In genomic region chr5:92729221-92729620, GRCm38 (mm10) we compare ENCODE assay signal across 24 mouse cellular contexts. TPM values are rescaled to one million over a fixed set of nuclear protein-coding genes. Genes with fewer than 3 reads are reported as not detected.
A peak's percentile ranks its signal among the peaks of the same experiment; 100 is the strongest.
DNase-seq lines count a peak whose midpoint lies in the region; ATAC-seq and TF ChIP-seq lines count a peak whose summit lies in the region.
"Had no signal": no experiment of that assay in that cellular context is flagged by ENCODE, and none has a peak within 500 bp of the region (broad histone marks: within the 10 kb centered on the region; RNA-seq: fewer than 3 reads in every experiment).

No protein-coding gene starts in this region.

- H3K4me3 ChIP-seq in forebrain, embryonic 11.5 days (ENCODE audit: low read depth, low read length) = no peak overlapping the region
- H3K4me3 ChIP-seq in forebrain, postnatal 0 days (ENCODE audit: low read depth, low read length) = no peak overlapping the region
- no peak overlapping the region for H3K4me3 ChIP-seq in heart, embryonic 14.5 days (ENCODE audit: control insufficient read depth in 1 of 2, insufficient read depth in 1 of 2, low read depth in 1 of 2, low read length in 2 of 2)
- H3K4me3 ChIP-seq in kidney, embryonic 16.5 days (ENCODE audit: low read length) = no peak overlapping the region
- no peak overlapping the region for H3K4me3 ChIP-seq in small intestine, adult 2 months (ENCODE audit: low read depth, low read length)
- H3K4me3 ChIP-seq in hindbrain, embryonic 10.5 days = no peak overlapping the region
- H3K4me3 ChIP-seq: embryonic facial prominence, embryonic 15.5 days; erythroblast, embryonic 14.5 days; forebrain, embryonic 10.5 days; forebrain, embryonic 15.5 days; heart, embryonic 10.5 days; hindbrain, embryonic 12.5 days had no signal

- WGBS in forebrain, embryonic 11.5 days = 71% methylated on average over 6 of the region's 6 CpGs
- 76% methylated on average over 6 of the region's 6 CpGs for WGBS in forebrain, postnatal 0 days
- WGBS in heart, embryonic 14.5 days = 56% methylated on average over 6 of the region's 6 CpGs
- 23% methylated on average over 6 of the region's 6 CpGs for WGBS in kidney, embryonic 16.5 days
- WGBS in small intestine, adult 2 months = 47% methylated on average over 6 of the region's 6 CpGs
- 64% methylated on average over 6 of the region's 6 CpGs for WGBS in hindbrain, embryonic 10.5 days

- no peak overlapping the region for H3K27ac ChIP-seq in forebrain, embryonic 11.5 days (ENCODE audit: low read depth, low read length)
- H3K27ac ChIP-seq in forebrain, postnatal 0 days (ENCODE audit: low read depth, low read length) = no peak overlapping the region
- H3K27ac ChIP-seq in heart, embryonic 14.5 days (replicated peaks in 1 of 2; ENCODE audit: control insufficient read depth in 1 of 2, insufficient read depth in 1 of 2, low read depth in 2 of 2, low read length in 2 of 2) = no peak overlapping the region
- H3K27ac ChIP-seq in kidney, embryonic 16.5 days (ENCODE audit: low read length) = no peak overlapping the region
- peak overlapping the region; percentile 60 for H3K27ac ChIP-seq in small intestine, adult 2 months (ENCODE audit: insufficient read depth, low read depth, low read length)
- no peak overlapping the region for H3K27ac ChIP-seq in hindbrain, embryonic 10.5 days
- H3K27ac ChIP-seq: embryonic facial prominence, embryonic 15.5 days; forebrain, embryonic 10.5 days; forebrain, embryonic 15.5 days; heart, embryonic 10.5 days; hindbrain, embryonic 12.5 days had no signal

- no peaks in the 10 kb centered on the region for H3K36me3 ChIP-seq in forebrain, embryonic 11.5 days (ENCODE audit: control insufficient read depth, insufficient read depth, low read length)
- no peaks in the 10 kb centered on the region for H3K36me3 ChIP-seq in forebrain, postnatal 0 days (ENCODE audit: insufficient read depth)
- H3K36me3 ChIP-seq in heart, embryonic 14.5 days (ENCODE audit: control insufficient read depth, insufficient read depth, low read length) = no peaks in the 10 kb centered on the region
- H3K36me3 ChIP-seq in kidney, embryonic 16.5 days (ENCODE audit: insufficient read depth, low read length) = no peaks in the 10 kb centered on the region
- H3K36me3 ChIP-seq in small intestine, adult 2 months (ENCODE audit: control insufficient read depth, insufficient read depth, low read length) = no peaks in the 10 kb centered on the region
- peaks cover 4% of the 10 kb centered on the region; the same call in 1 of the 2 replicates for H3K36me3 ChIP-seq in hindbrain, embryonic 10.5 days
- H3K36me3 ChIP-seq: embryonic facial prominence, embryonic 15.5 days; forebrain, embryonic 10.5 days; forebrain, embryonic 15.5 days; G1E; heart, embryonic 10.5 days; hindbrain, embryonic 12.5 days had no signal

- H3K9me3 ChIP-seq in forebrain, embryonic 11.5 days (ENCODE audit: control insufficient read depth, low read length) = no peaks in the 10 kb centered on the region
- no peaks in the 10 kb centered on the region for H3K9me3 ChIP-seq in forebrain, postnatal 0 days (ENCODE audit: low read length)
- no peaks in the 10 kb centered on the region for H3K9me3 ChIP-seq in heart, embryonic 14.5 days (ENCODE audit: control insufficient read depth, low read length)
- H3K9me3 ChIP-seq in kidney, embryonic 16.5 days (ENCODE audit: low read length) = no peaks in the 10 kb centered on the region
- no peaks in the 10 kb centered on the region for H3K9me3 ChIP-seq in hindbrain, embryonic 10.5 days
- H3K9me3 ChIP-seq: embryonic facial prominence, embryonic 15.5 days; forebrain, embryonic 10.5 days; forebrain, embryonic 15.5 days; G1E; heart, embryonic 10.5 days; hindbrain, embryonic 12.5 days had no signal

- H3K4me1 ChIP-seq in forebrain, embryonic 11.5 days (replicated peaks; ENCODE audit: control insufficient read depth, insufficient read depth, low read length) = no peaks in the 10 kb centered on the region
- no peaks in the 10 kb centered on the region for H3K4me1 ChIP-seq in forebrain, postnatal 0 days (ENCODE audit: insufficient read depth)
- H3K4me1 ChIP-seq in heart, embryonic 14.5 days (ENCODE audit: control insufficient read depth in 2 of 2, insufficient read depth in 2 of 2, low read length in 2 of 2) = peaks cover 2 to 5% of the 10 kb centered on the region in 2 experiments; a peak in 3 of 4 replicates
- peaks cover 13% of the 10 kb centered on the region for H3K4me1 ChIP-seq in kidney, embryonic 16.5 days (ENCODE audit: insufficient read depth, low read length)
- peaks cover 10% of the 10 kb centered on the region; the same call in 1 of the 2 replicates for H3K4me1 ChIP-seq in small intestine, adult 2 months (ENCODE audit: control insufficient read depth, insufficient read depth, insufficient read length, low read length)
- H3K4me1 ChIP-seq in hindbrain, embryonic 10.5 days (replicated peaks) = 0 out of 2 replicates have a peak, but pooled peaks cover 8% of the 10 kb centered on the region
- H3K4me1 ChIP-seq: embryonic facial prominence, embryonic 15.5 days; forebrain, embryonic 15.5 days; hindbrain, embryonic 12.5 days had no signal

- no peak for TF ChIP-seq CTCF in forebrain, postnatal 0 days (IDR thresholded peaks at IDR 0.05; ENCODE audit: low read depth)
- no peak for TF ChIP-seq CTCF in small intestine, adult 2 months (IDR thresholded peaks at IDR 0.05; ENCODE audit: extremely low read depth, insufficient read length, insufficient replicate concordance, low read depth, low read length)

- ATAC-seq in forebrain, embryonic 11.5 days (replicated peaks; ENCODE audit: low FRiP score) = no peak
- ATAC-seq in forebrain, postnatal 0 days = no peak
- ATAC-seq in heart, embryonic 14.5 days (ENCODE audit: insufficient number of reproducible peaks, insufficient read depth, low FRiP score, low read depth) = no peak
- peak; percentile 57; the same call in 1 of the 2 replicates for ATAC-seq in kidney, embryonic 16.5 days (ENCODE audit: low FRiP score, low TSS enrichment)
- ATAC-seq: CD4-positive, CD25-positive, alpha-beta regulatory T cell, adult 4 months; forebrain, embryonic 15.5 days; inflammation-experienced regulatory T-cells, adult 6 months had no signal

- TF ChIP-seq POLR2A in small intestine, adult 2 months (IDR thresholded peaks at IDR 0.05; ENCODE audit: low read depth, low read length) = no peak

- DNase-seq in forebrain, embryonic 11.5 days (ENCODE audit: low spot score) = no peak
- DNase-seq in forebrain, postnatal 0 days = no peak
- DNase-seq in heart, adult 18-20 months = no peak
- DNase-seq in kidney, adult 9 months = no peak
- no peak for DNase-seq in hindbrain, embryonic 10.5 days (ENCODE audit: low spot score)
- DNase-seq: adrenal gland, adult 8-10 months; adrenal gland, postnatal 36 days; B cell, adult 2 months; cerebellum, adult 2 months; cerebellum, postnatal 10 days; gastrocnemius, postnatal 10 days; heart, postnatal 10 days had no signal

- H3K9ac ChIP-seq in forebrain, embryonic 11.5 days (ENCODE audit: low read length) = 0 out of 2 replicates have a peak overlapping the region, but pooled peaks have one; percentile 12
- no peak overlapping the region for H3K9ac ChIP-seq in forebrain, postnatal 0 days
- peak overlapping the region; percentile 46; the same call in 1 of the 2 replicates for H3K9ac ChIP-seq in heart, embryonic 14.5 days (ENCODE audit: low read length)
- H3K9ac ChIP-seq in kidney, embryonic 16.5 days (replicated peaks; ENCODE audit: low read length) = no peak overlapping the region
- H3K9ac ChIP-seq: embryonic facial prominence, embryonic 15.5 days; forebrain, embryonic 15.5 days; hindbrain, embryonic 12.5 days had no signal

- H3K27me3 ChIP-seq in forebrain, embryonic 11.5 days (ENCODE audit: control insufficient read depth, insufficient read depth, low read length) = no peaks in the 10 kb centered on the region
- no peaks in the 10 kb centered on the region for H3K27me3 ChIP-seq in forebrain, postnatal 0 days (ENCODE audit: insufficient read depth, low read length)
- no peaks in the 10 kb centered on the region for H3K27me3 ChIP-seq in heart, embryonic 14.5 days (ENCODE audit: control insufficient read depth, insufficient read depth, low read length)
- H3K27me3 ChIP-seq in kidney, embryonic 16.5 days (ENCODE audit: insufficient read depth, low read length) = no peaks in the 10 kb centered on the region
- no peaks in the 10 kb centered on the region for H3K27me3 ChIP-seq in small intestine, adult 2 months (ENCODE audit: control insufficient read depth, insufficient read depth, low read length)
- H3K27me3 ChIP-seq in hindbrain, embryonic 10.5 days (ENCODE audit: insufficient read depth, poor library complexity, severe bottlenecking) = no peaks in the 10 kb centered on the region
- H3K27me3 ChIP-seq: embryonic facial prominence, embryonic 15.5 days; forebrain, embryonic 15.5 days; hindbrain, embryonic 12.5 days had no signal

- no peak overlapping the region for H3K4me2 ChIP-seq in forebrain, embryonic 11.5 days (ENCODE audit: low read depth, low read length, severe bottlenecking)
- no peak overlapping the region for H3K4me2 ChIP-seq in forebrain, postnatal 0 days (ENCODE audit: low read depth)
- no peak overlapping the region for H3K4me2 ChIP-seq in heart, embryonic 14.5 days (ENCODE audit: low read length)
- no peak overlapping the region for H3K4me2 ChIP-seq in kidney, embryonic 16.5 days (replicated peaks; ENCODE audit: low read depth, low read length)
- H3K4me2 ChIP-seq: embryonic facial prominence, embryonic 15.5 days; forebrain, embryonic 15.5 days; hindbrain, embryonic 12.5 days had no signal

RNA-seq across cellular contexts. Expression of gene Shroom3, which starts 46.0 kb away (rescaled TPM):
- polyA plus RNA-seq in forebrain, embryonic 11.5 days (2014; fragmentation: Nextera tagmentation; extraction: Ambion mirVana) = 12.2 and 15.2 TPM in 2 replicates
- 2.6 and 5.8 TPM in 2 replicates for total RNA-seq in forebrain, postnatal 0 days (2014; rRNA removed)
- 0.24 and 0.91 TPM in 2 replicates for polyA plus RNA-seq in forebrain, postnatal 0 days (2015; fragmentation: Nextera tagmentation; extraction: Ambion mirVana)
- 18.5 and 21.1 TPM in 2 replicates for polyA plus RNA-seq in heart, embryonic 14.5 days (2014; fragmentation: Nextera tagmentation; extraction: Ambion mirVana)
- total RNA-seq in heart, adult 18-20 months (2021) = 10 to 100 TPM; 26.3 to 30.0 TPM
- polyA plus RNA-seq in kidney, embryonic 16.5 days (2015; fragmentation: Nextera tagmentation; extraction: Ambion mirVana) = 8.1 and 8.3 TPM in 2 replicates
- polyA plus RNA-seq in small intestine, adult 2 months (2012; rRNA removed) = 71.5 and 111 TPM in 2 replicates
- polyA plus RNA-seq in hindbrain, embryonic 10.5 days (2016; fragmentation: Nextera tagmentation; extraction: Ambion mirVana) = 6.5 and 7.4 TPM in 2 replicates
- polyA plus RNA-seq: CD4-positive, CD25-positive, alpha-beta regulatory T cell, adult 4 months; G1E had no signal

RNA-seq across cellular contexts. Expression of gene Ccdc158, which starts 54.1 kb away (rescaled TPM):
- 1.0 and 1.2 TPM in 2 replicates for polyA plus RNA-seq in forebrain, embryonic 11.5 days (2014; fragmentation: Nextera tagmentation; extraction: Ambion mirVana)
- 0.62 and 1.3 TPM in 2 replicates for total RNA-seq in forebrain, postnatal 0 days (2014; rRNA removed)
- polyA plus RNA-seq in forebrain, postnatal 0 days (2015; fragmentation: Nextera tagmentation; extraction: Ambion mirVana) = 0.29 and 0.39 TPM in 2 replicates
- polyA plus RNA-seq in heart, embryonic 14.5 days (2014; fragmentation: Nextera tagmentation; extraction: Ambion mirVana) = 0.67 and 0.96 TPM in 2 replicates
- not detected for total RNA-seq in heart, adult 18-20 months (2021)
- polyA plus RNA-seq in kidney, embryonic 16.5 days (2015; fragmentation: Nextera tagmentation; extraction: Ambion mirVana) = 1.0 and 1.1 TPM in 2 replicates
- polyA plus RNA-seq in small intestine, adult 2 months (2012; rRNA removed) = 0.03 and 0.04 TPM in 2 replicates
- polyA plus RNA-seq in hindbrain, embryonic 10.5 days (2016; fragmentation: Nextera tagmentation; extraction: Ambion mirVana) = 0.85 and 0.90 TPM in 2 replicates
- total RNA-seq: gastrocnemius, postnatal 10 days had no signal
- polyA plus RNA-seq: CD4-positive, CD25-positive, alpha-beta regulatory T cell, adult 4 months; erythroblast, embryonic 14.5 days; G1E; inflammation-experienced regulatory T-cells, adult 6 months had no signal

Comparison
In these comparisons a context has a peak if more than half of its experiments do, and no peak if none do; other contexts are left out.
1. H3K9ac ChIP-seq: peak in forebrain, embryonic 11.5 days (single experiment) and heart, embryonic 14.5 days (single experiment); none in forebrain, postnatal 0 days (single experiment) and kidney, embryonic 16.5 days (single experiment).